Mouse (Mus musculus) lung, adult 2 months (tissue): Measurements from ENCODE around the gene Srf. TPM values are rescaled to one million over a fixed set of nuclear protein-coding genes. Genes with fewer than 3 reads are reported as not detected.

Experiments used
- DNase-seq: peaks from one replicate; pipeline ENCODE4 v3.0.0; 2022
- H3K4me1 ChIP-seq: fragments of 200-500 bp; 2 replicates; pipeline ENCODE4 v1.6.1; 2011; ENCODE audit warnings: low read length; ENCODE audit not compliant: control insufficient read depth, insufficient read depth
- H3K4me3 ChIP-seq: fragments of 200-500 bp; replicated peaks from 2 replicates; pipeline ENCODE3; 2011; ENCODE audit warnings: low read depth, mild to moderate bottlenecking, control low read depth, low read length; ENCODE audit errors: extremely low read depth
- CTCF ChIP-seq: fragments of 200-500 bp; IDR thresholded peaks from 2 replicates; pipeline ENCODE4 v1.5.1; 2011; ENCODE audit warnings: mild to moderate bottlenecking, low read length, control low read depth; ENCODE audit not compliant: insufficient read depth
- POLR2A ChIP-seq: fragments of 200-500 bp; IDR thresholded peaks from 2 replicates; pipeline ENCODE4 v1.6.1; 2011; ENCODE audit warnings: low read depth, mild to moderate bottlenecking, control low read depth, low read length, borderline replicate concordance; ENCODE audit errors: extremely low read depth
- WGBS: fragments of 180-500 bp; shearing (Covaris S2); methylation state at CpG from one replicate; pipeline ENCODE4 v1.1.7; 2018; 5-methylcytosine and 5-hydroxymethylcytosine counted together
- polyA plus RNA-seq: library from polyadenylated mRNA; depleted of rRNA; stranded (reverse); fragments of >200 nt; gene quantifications from 2 replicates; pipeline ENCODE4 v1.2.3, GENCODE M21; 2012; rRNA removed

Srf gene
- polyA plus RNA-seq, result 162 and 190 TPM in 2 replicates

- H3K4me3 ChIP-seq, result peak within 1 kb of the TSS; percentile 79
- TF ChIP-seq POLR2A, result peak; percentile 48; the same call in 1 of the 2 replicates
- no peak; the same call in 1 of the 2 replicates for TF ChIP-seq CTCF
- DNase-seq, result peak; percentile 95
- under 1% methylated on average over 87 of the region's 87 CpGs for WGBS
- peaks cover 12% of the 10 kb centered on the region for H3K4me1 ChIP-seq
These were observed at the start of gene Srf for GRCm38 (mm10) chr17:46555673-46556583. Srf (minus strand) TSS chr17:46556175.

GRCm38 (mm10) chr17:46605126-46605525, 49.2 kb upstream of the Srf start:
- H3K4me3 ChIP-seq, result no peak overlapping the region
- DNase-seq, result no peak
- TF ChIP-seq POLR2A (no peak), CTCF (no peak)
- 71% methylated on average over 5 of the region's 5 CpGs for WGBS
- H3K4me1 ChIP-seq, result peaks cover 2% of the 10 kb centered on the region

- WGBS, result 96% methylated on average over 4 of the region's 4 CpGs
- Histone ChIP-seq H3K4me3 (no peak overlapping the region), H3K4me1 (peaks cover 2% of the 10 kb centered on the region)
- TF ChIP-seq CTCF, result no peak
- no peak for TF ChIP-seq POLR2A
- no peak for DNase-seq
These were observed 47.3 kb upstream of the Srf start for GRCm38 (mm10) chr17:46603229-46603628.

GRCm38 (mm10) chr17:46602212-46602611, 46.2 kb upstream of the Srf start:
- WGBS, result 22% methylated on average over 9 of the region's 9 CpGs

GRCm38 (mm10) chr17:46600569-46600968, 44.6 kb upstream of the Srf start:
- TF ChIP-seq CTCF, result no peak
- TF ChIP-seq POLR2A, result no peak
- DNase-seq, result no peak
- Histone ChIP-seq H3K4me3 (no peak overlapping the region), H3K4me1 (peaks cover 2% of the 10 kb centered on the region)
- 67% methylated on average over 2 of the region's 2 CpGs for WGBS

More at GRCm38 (mm10) chr17:46602212-46602611, 46.2 kb upstream of the Srf start:
- DNase-seq, result no peak
- no peak for TF ChIP-seq CTCF
- no peak for TF ChIP-seq POLR2A
- Histone ChIP-seq H3K4me3 (no peak overlapping the region), H3K4me1 (peaks cover 2% of the 10 kb centered on the region)

GRCm38 (mm10) chr17:46598963-46599362, 43.0 kb upstream of the Srf start:
- Histone ChIP-seq H3K4me3 (no peak overlapping the region), H3K4me1 (peaks cover 2% of the 10 kb centered on the region)
- no peak for DNase-seq
- WGBS, result 81% methylated on average over 4 of the region's 4 CpGs
- TF ChIP-seq POLR2A (no peak), CTCF (no peak)

- TF ChIP-seq CTCF, result no peak
- TF ChIP-seq POLR2A, result no peak
- H3K4me1 ChIP-seq, result peaks cover 2% of the 10 kb centered on the region
- WGBS, result 79% methylated on average over 11 of the region's 11 CpGs
- no peak for DNase-seq
- H3K4me3 ChIP-seq, result no peak overlapping the region
These were observed 42.0 kb upstream of the Srf start for GRCm38 (mm10) chr17:46597956-46598355.

- TF ChIP-seq CTCF (no peak), POLR2A (no peak)
- WGBS, result 88% methylated on average over 6 of the region's 6 CpGs
- Histone ChIP-seq H3K4me3 (no peak overlapping the region), H3K4me1 (no peaks in the 10 kb centered on the region)
- no peak for DNase-seq
These were observed 39.4 kb upstream of the Srf start for GRCm38 (mm10) chr17:46595336-46595735.

GRCm38 (mm10) chr17:46594606-46595005, 38.6 kb upstream of the Srf start:
- WGBS, result 63% methylated on average over 9 of the region's 9 CpGs
- no peaks in the 10 kb centered on the region for H3K4me1 ChIP-seq
- DNase-seq, result no peak
- no peak overlapping the region for H3K4me3 ChIP-seq
- TF ChIP-seq POLR2A (no peak), CTCF (no peak)

GRCm38 (mm10) chr17:46593124-46593523, 37.1 kb upstream of the Srf start:
- no peak for DNase-seq
- H3K4me3 ChIP-seq, result no peak overlapping the region
- TF ChIP-seq CTCF (no peak), POLR2A (no peak)
- WGBS, result 69% methylated on average over 4 of the region's 4 CpGs
- H3K4me1 ChIP-seq, result no peaks in the 10 kb centered on the region
